ENCODE assay signal across 8 mouse cellular contexts in genomic region chr1:84992827-84993226, GRCm38 (mm10). TPM values are rescaled to one million over a fixed set of nuclear protein-coding genes. Genes with fewer than 3 reads are reported as not detected.
A peak's percentile ranks its signal among the peaks of the same experiment; 100 is the strongest.
DNase-seq lines count a peak whose midpoint lies in the region; ATAC-seq lines count a peak whose summit lies in the region.
"Not testable (repeated sequence)": the region's sequence is repeated elsewhere in the genome, so short reads cannot be mapped to it uniquely, and the experiment has no call there.
"Had no signal": no experiment of that assay in that cellular context is flagged by ENCODE, and none has a peak within 500 bp of the region (broad histone marks: within the 10 kb centered on the region; RNA-seq: fewer than 3 reads in every experiment).

No protein-coding gene starts in this region.

- not testable (repeated sequence) for DNase-seq in hindbrain, embryonic 11.5 days (ENCODE audit: low spot score); liver, embryonic 13.5 days

- not testable (repeated sequence) for H3K4me3 ChIP-seq in embryonic facial prominence, embryonic 13.5 days; heart, embryonic 12.5 days; hindbrain, embryonic 11.5 days (ENCODE audit: low read depth, low read length); kidney, embryonic 15.5 days (replicated peaks); liver, embryonic 13.5 days (replicated peaks); midbrain, embryonic 13.5 days (replicated peaks)

- not testable (repeated sequence) for H3K4me1 ChIP-seq in embryonic facial prominence, embryonic 13.5 days; heart, embryonic 12.5 days (replicated peaks); hindbrain, embryonic 11.5 days (replicated peaks; ENCODE audit: control insufficient read depth, insufficient read depth, low read length); kidney, embryonic 15.5 days; liver, embryonic 13.5 days (replicated peaks); midbrain, embryonic 13.5 days (replicated peaks)

- not testable (repeated sequence) for H3K4me2 ChIP-seq in embryonic facial prominence, embryonic 13.5 days; heart, embryonic 12.5 days; hindbrain, embryonic 11.5 days (replicated peaks; ENCODE audit: low read depth, low read length); kidney, embryonic 15.5 days; liver, embryonic 13.5 days; midbrain, embryonic 13.5 days (replicated peaks)

- H3K9me3 ChIP-seq in embryonic facial prominence, embryonic 13.5 days; heart, embryonic 12.5 days (replicated peaks); hindbrain, embryonic 11.5 days (ENCODE audit: control insufficient read depth, low read length); kidney, embryonic 15.5 days (replicated peaks); liver, embryonic 13.5 days (replicated peaks); midbrain, embryonic 13.5 days: not testable (repeated sequence)

- not testable (repeated sequence) for H3K27ac ChIP-seq in embryonic facial prominence, embryonic 13.5 days; heart, embryonic 12.5 days (ENCODE audit: poor library complexity, severe bottlenecking); hindbrain, embryonic 11.5 days (ENCODE audit: low read depth, low read length); kidney, embryonic 15.5 days; liver, embryonic 13.5 days; midbrain, embryonic 13.5 days

- not testable (repeated sequence) for H3K36me3 ChIP-seq in embryonic facial prominence, embryonic 13.5 days; heart, embryonic 12.5 days; hindbrain, embryonic 11.5 days (ENCODE audit: control insufficient read depth, insufficient read depth, low read length); kidney, embryonic 15.5 days; liver, embryonic 13.5 days; midbrain, embryonic 13.5 days

- H3K27me3 ChIP-seq in embryonic facial prominence, embryonic 13.5 days; heart, embryonic 12.5 days (replicated peaks); hindbrain, embryonic 11.5 days (ENCODE audit: control insufficient read depth, insufficient read depth, low read length); kidney, embryonic 15.5 days; liver, embryonic 13.5 days; midbrain, embryonic 13.5 days: not testable (repeated sequence)

- WGBS in embryonic facial prominence, embryonic 13.5 days = no CpG with 5 or more reads among the region's 3 CpGs
- WGBS in heart, embryonic 12.5 days = no CpG with 5 or more reads among the region's 3 CpGs
- no CpG with 5 or more reads among the region's 3 CpGs for WGBS in hindbrain, embryonic 11.5 days
- no CpG with 5 or more reads among the region's 3 CpGs for WGBS in kidney, embryonic 15.5 days
- no CpG with 5 or more reads among the region's 3 CpGs for WGBS in liver, embryonic 13.5 days (ENCODE audit: insufficient replicate concordance)
- no CpG with 5 or more reads among the region's 3 CpGs for WGBS in midbrain, embryonic 13.5 days

- not testable (repeated sequence) for H3K9ac ChIP-seq in embryonic facial prominence, embryonic 13.5 days; heart, embryonic 12.5 days; hindbrain, embryonic 11.5 days (ENCODE audit: low read depth, low read length); kidney, embryonic 15.5 days; liver, embryonic 13.5 days; midbrain, embryonic 13.5 days (replicated peaks)

- peak; percentile 62 for ATAC-seq in embryonic facial prominence, embryonic 13.5 days (ENCODE audit: insufficient number of reproducible peaks, insufficient read depth, low FRiP score, low TSS enrichment, low read depth)
- ATAC-seq in heart, embryonic 12.5 days (ENCODE audit: insufficient number of reproducible peaks, low FRiP score) = peak; percentile 67
- peak; percentile 60 for ATAC-seq in hindbrain, embryonic 11.5 days (ENCODE audit: low FRiP score)
- ATAC-seq in kidney, embryonic 15.5 days (replicated peaks; ENCODE audit: low FRiP score) = peak; percentile 52; the same call in 1 of the 2 replicates
- 0 out of 2 replicates have a peak, but pooled peaks have one; percentile 15 for ATAC-seq in liver, embryonic 13.5 days (ENCODE audit: low read depth)
- ATAC-seq in midbrain, embryonic 13.5 days = peak; percentile 55
- peak; percentile 36 for ATAC-seq in neutrophil, adult 5-6 weeks (ENCODE audit: extremely low read depth, insufficient number of reproducible peaks, low FRiP score, poor library complexity, severe bottlenecking)

RNA-seq across cellular contexts. Expression of gene Slc16a14, which starts 57.9 kb away (rescaled TPM):
- polyA plus RNA-seq in embryonic facial prominence, embryonic 13.5 days (2015; fragmentation: Nextera tagmentation; extraction: Ambion mirVana) = 0.29 and 0.63 TPM in 2 replicates
- polyA plus RNA-seq in heart, embryonic 12.5 days (2016; fragmentation: Nextera tagmentation; extraction: Ambion mirVana) = 0.17 and 0.26 TPM in 2 replicates
- polyA plus RNA-seq in hindbrain, embryonic 11.5 days (2014; fragmentation: Nextera tagmentation; extraction: Ambion mirVana) = 1.8 and 2.9 TPM in 2 replicates
- polyA plus RNA-seq in kidney, embryonic 15.5 days (2015; fragmentation: Nextera tagmentation; extraction: Ambion mirVana) = 0.37 and 0.47 TPM in 2 replicates
- polyA plus RNA-seq in liver, embryonic 13.5 days (2015; fragmentation: Nextera tagmentation; extraction: Ambion mirVana) = 0.02 and 0.12 TPM in 2 replicates
- 18.9 and 20.6 TPM in 2 replicates for polyA plus RNA-seq in midbrain, embryonic 13.5 days (2015; fragmentation: Nextera tagmentation; extraction: Ambion mirVana)
- total RNA-seq in neutrophil, adult 5-6 weeks (2017) = 2.8 and 3.8 TPM in 2 replicates
- polyA plus RNA-seq: liver, embryonic 15.5 days had no signal

Comparison
In these comparisons a context has a peak if more than half of its experiments do, and no peak if none do; other contexts are left out.
1. ATAC-seq: peak in every context shown above with its lines; median percentile 67 in heart, embryonic 12.5 days; 62 in embryonic facial prominence, embryonic 13.5 days; 60 in hindbrain, embryonic 11.5 days; 55 in midbrain, embryonic 13.5 days; 52 in kidney, embryonic 15.5 days; 36 in neutrophil, adult 5-6 weeks; 15 in liver, embryonic 13.5 days.